Mouse (Mus musculus) embryonic facial prominence, embryonic 11.5 days (tissue): Measurements from ENCODE around the gene Srsf5. TPM values are rescaled to one million over a fixed set of nuclear protein-coding genes. Genes with fewer than 3 reads are reported as not detected.
"Not testable (repeated sequence)": the region's sequence is repeated elsewhere in the genome, so short reads cannot be mapped to it uniquely, and the experiment has no call there.

Experiments used
- ATAC-seq: fragments of 200-750 bp; cut with Nextera tagmentation; replicated peaks from 2 replicates; pipeline ENCODE4 v1.8.0; 2017; ENCODE audit warnings: low read depth; ENCODE audit not compliant: insufficient number of reproducible peaks, low FRiP score, low TSS enrichment
- DNase-seq: peaks from one replicate; pipeline ENCODE4 v3.0.0-alpha.2; 2015; ENCODE audit warnings: low spot score
- H3K27ac ChIP-seq: fragments of 300-500 bp; sonication (generic); replicated peaks from 2 replicates; pipeline ENCODE4 v1.5.1; 2014; ENCODE audit warnings: mild to moderate bottlenecking, low read depth, low read length, control low read depth
- H3K27me3 ChIP-seq: fragments of 300-500 bp; sonication (generic); 2 replicates; pipeline ENCODE4 v1.6.1; 2014; ENCODE audit warnings: mild to moderate bottlenecking, low read length, moderate library complexity, mixed read lengths; ENCODE audit not compliant: control insufficient read depth, insufficient read depth
- H3K36me3 ChIP-seq: fragments of 300-500 bp; sonication (generic); replicated peaks from 2 replicates; pipeline ENCODE4 v1.6.1; 2014; ENCODE audit warnings: low read depth, mild to moderate bottlenecking, low read length, moderate library complexity, mixed read lengths; ENCODE audit not compliant: control insufficient read depth, insufficient read depth
- H3K4me1 ChIP-seq: fragments of 300-500 bp; sonication (generic); 2 replicates; pipeline ENCODE4 v1.6.1; 2014; ENCODE audit warnings: low read length, mixed read lengths; ENCODE audit not compliant: control insufficient read depth, insufficient read depth
- H3K4me2 ChIP-seq: fragments of 300-500 bp; sonication (generic); 2 replicates; pipeline ENCODE4 v1.6.1; 2014; ENCODE audit warnings: low read depth, mild to moderate bottlenecking, control low read depth, low read length, moderate library complexity
- H3K4me3 ChIP-seq: fragments of 300-500 bp; sonication (generic); 2 replicates; pipeline ENCODE4 v1.5.1; 2014; ENCODE audit warnings: low read depth, low read length, control low read depth
- H3K9ac ChIP-seq: fragments of 300-500 bp; sonication (generic); replicated peaks from 2 replicates; pipeline ENCODE4 v1.6.1; 2014; ENCODE audit warnings: mild to moderate bottlenecking, control low read depth, low read length
- H3K9me3 ChIP-seq: fragments of 300-500 bp; sonication (generic); replicated peaks from 2 replicates; pipeline ENCODE4 v1.6.1; 2016; ENCODE audit warnings: mild to moderate bottlenecking, low read length, inconsistent platforms, mixed read lengths; ENCODE audit not compliant: control insufficient read depth
- whole genome bisulfite sequencing: fragments of 180-500 bp; shearing (Covaris S2); extraction: QIAGEN DNeasy Blood & Tissue Kit; methylation state at CpG from one replicate; pipeline ENCODE4 v1.1.7; 2014; 5-methylcytosine and 5-hydroxymethylcytosine counted together
- polyA plus RNA-seq: library from polyadenylated mRNA; unstranded; fragments of >200 nt; fragmentation: Nextera tagmentation; extraction: Ambion mirVana; gene quantifications from 2 replicates; pipeline ENCODE4 v1.2.1, GENCODE M21; 2014

Srsf5 gene
- polyA plus RNA-seq, 1 experiment from 2014 or later, result 458 TPM

DNA sequence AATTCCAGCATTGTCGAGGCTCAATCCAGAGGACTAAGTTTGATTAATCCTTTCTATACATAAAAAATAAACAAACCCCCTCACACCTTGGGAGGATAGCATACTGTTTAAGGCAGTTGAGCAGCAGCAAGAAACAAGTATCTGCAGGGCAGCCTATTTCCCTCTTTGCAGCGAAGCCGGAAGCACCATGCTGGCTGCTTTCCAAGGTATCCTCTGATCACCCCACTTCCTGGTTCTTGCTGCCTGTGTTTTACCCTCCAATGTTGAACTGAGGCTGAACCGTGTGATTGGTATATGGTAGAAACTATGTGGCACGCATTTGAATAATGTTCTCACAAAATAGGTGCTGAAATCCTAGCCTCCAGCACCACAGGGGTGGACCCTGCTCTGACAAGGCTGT lies 6.7 kb upstream of the Srsf5 start:
- Histone ChIP-seq H3K9me3 (no peaks in the 10 kb centered on the region), H3K4me3 (no peak overlapping the region), H3K36me3 (no peaks in the 10 kb centered on the region), H3K4me1 (no peaks in the 10 kb centered on the region), H3K27me3 (no peaks in the 10 kb centered on the region), H3K4me2 (no peak overlapping the region), H3K27ac (no peak overlapping the region), H3K9ac (no peak overlapping the region)
- WGBS, result 79% methylated on average over 5 of the region's 5 CpGs
- ATAC-seq (no peak), DNase-seq (no peak)

DNA sequence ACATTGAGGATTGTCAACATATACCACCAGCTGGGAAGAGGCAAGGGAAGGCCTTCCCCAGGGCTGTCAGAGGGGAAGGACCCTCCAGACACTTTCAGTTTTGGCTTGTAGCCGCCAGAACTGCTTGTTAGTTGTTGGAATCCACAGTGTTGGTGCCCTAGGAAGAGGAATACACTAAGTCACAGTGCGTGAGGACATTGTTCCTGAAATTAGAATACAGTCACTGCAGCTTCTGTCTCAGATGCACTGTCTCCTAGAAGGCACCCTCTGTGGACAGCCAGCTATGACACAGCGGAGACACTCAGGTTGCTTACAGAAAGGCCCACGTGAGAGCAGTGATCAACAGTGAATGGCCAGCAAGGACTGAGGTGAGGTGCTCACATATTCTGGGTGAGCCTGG lies 6.1 kb upstream of the Srsf5 start:
- Histone ChIP-seq H3K4me1 (no peaks in the 10 kb centered on the region), H3K9ac (no peak overlapping the region), H3K27ac (no peak overlapping the region), H3K9me3 (no peaks in the 10 kb centered on the region), H3K36me3 (no peaks in the 10 kb centered on the region), H3K4me3 (no peak overlapping the region), H3K4me2 (no peak overlapping the region), H3K27me3 (no peaks in the 10 kb centered on the region)
- 75% methylated on average over 4 of the region's 4 CpGs for WGBS
- DNase-seq (no peak), ATAC-seq (no peak)

DNA sequence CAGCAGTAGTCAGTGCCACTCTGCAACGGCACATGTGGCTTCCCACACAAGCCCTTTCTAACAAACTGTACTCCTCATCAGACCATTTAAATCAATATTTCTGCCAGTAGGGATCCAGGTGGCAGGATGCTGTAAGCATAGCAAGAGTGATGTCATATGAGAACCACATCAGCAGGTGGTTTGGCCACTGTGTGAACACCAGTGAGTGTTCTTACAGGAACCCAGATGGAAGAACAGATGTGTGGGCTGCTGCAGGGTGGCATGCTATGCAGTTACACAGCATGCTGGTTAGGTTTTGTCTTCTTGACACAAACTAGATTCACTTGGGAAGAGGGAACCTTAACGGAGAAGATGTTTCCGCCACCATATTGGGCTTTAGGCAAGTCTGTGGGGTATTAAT lies 3.4 kb upstream of the Srsf5 start:
- H3K9me3 ChIP-seq, result no peaks in the 10 kb centered on the region
- DNase-seq, result no peak

GRCm38 (mm10) chr12:80943395-80943794 lies 1.9 kb upstream of the Srsf5 start:
- no peaks in the 10 kb centered on the region for H3K4me1 ChIP-seq
- H3K36me3 ChIP-seq, result peaks cover 6% of the 10 kb centered on the region; the same call in 1 of the 2 replicates
- DNase-seq (no peak), ATAC-seq (no peak)
- no peak overlapping the region for H3K27ac ChIP-seq
- H3K9me3 ChIP-seq, result no peaks in the 10 kb centered on the region
- H3K9ac ChIP-seq, result no peak overlapping the region
- H3K4me2 ChIP-seq, result no peak overlapping the region
- no peak overlapping the region for H3K4me3 ChIP-seq
- no peaks in the 10 kb centered on the region for H3K27me3 ChIP-seq
- 80% methylated on average over 3 of the region's 3 CpGs for WGBS

More for the DNA sequence above, 3.4 kb upstream of the Srsf5 start:
- H3K9ac ChIP-seq, result no peak overlapping the region
- H3K4me1 ChIP-seq, result no peaks in the 10 kb centered on the region
- WGBS, result 90% methylated on average over 3 of the region's 3 CpGs
- ATAC-seq, result no peak
- H3K4me3 ChIP-seq, result no peak overlapping the region
- no peaks in the 10 kb centered on the region for H3K27me3 ChIP-seq
- no peak overlapping the region for H3K4me2 ChIP-seq
- no peak overlapping the region for H3K27ac ChIP-seq
- H3K36me3 ChIP-seq, result no peaks in the 10 kb centered on the region

- H3K4me3 ChIP-seq, result no peak overlapping the region
- no peak for ATAC-seq
- H3K27ac ChIP-seq, result no peak overlapping the region
- no peak overlapping the region for H3K4me2 ChIP-seq
- no peaks in the 10 kb centered on the region for H3K4me1 ChIP-seq
- H3K27me3 ChIP-seq, result no peaks in the 10 kb centered on the region
- peaks cover 10% of the 10 kb centered on the region for H3K36me3 ChIP-seq
- H3K9me3 ChIP-seq, result no peaks in the 10 kb centered on the region
- H3K9ac ChIP-seq, result no peak overlapping the region
- no peak for DNase-seq
- 94% methylated on average over 4 of the region's 4 CpGs for whole genome bisulfite sequencing
Measured at GRCm38 (mm10) chr12:80944204-80944603, 1.1 kb upstream of the Srsf5 start.

GRCm38 (mm10) chr12:80944963-80945333 lies 356 bp upstream of the Srsf5 start:
- H3K27ac ChIP-seq, H3K4me1 ChIP-seq, DNase-seq, H3K9ac ChIP-seq, H3K9me3 ChIP-seq, H3K27me3 ChIP-seq: not testable (repeated sequence)
- Histone ChIP-seq H3K4me2 (0 out of 2 replicates have a peak overlapping the region, but pooled peaks have one; percentile 2), H3K36me3 (peaks cover 10% of the 10 kb centered on the region), H3K4me3 (peak overlapping the region; percentile 99)
- WGBS, result 2% methylated on average over 9 of the region's 9 CpGs
- peak; percentile 41 for ATAC-seq

DNA sequence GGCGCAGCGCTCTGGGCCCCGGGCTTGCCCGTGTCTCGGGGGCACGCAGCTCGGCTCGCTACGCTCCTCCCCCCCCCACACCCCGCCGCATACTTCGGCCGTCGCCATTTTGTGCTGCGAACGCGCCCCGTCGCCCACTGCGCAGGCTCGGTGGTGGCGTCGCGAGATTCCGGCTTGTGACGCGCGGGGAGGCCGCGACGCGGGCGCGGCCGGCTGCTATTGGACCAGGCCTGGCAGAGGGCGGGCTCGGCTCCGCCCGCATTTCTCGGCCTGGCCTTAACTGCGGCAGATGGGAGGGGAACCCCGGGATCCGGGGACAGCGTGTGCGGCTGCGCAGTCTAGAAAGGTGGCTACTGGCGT lies 672 bp downstream of the Srsf5 start:
- H3K4me2 ChIP-seq, result peak overlapping the region; percentile 52
- H3K27me3 ChIP-seq, result no peaks in the 10 kb centered on the region
- ATAC-seq (peak; percentile 97), DNase-seq (peak; percentile 97)
- no peaks in the 10 kb centered on the region for H3K4me1 ChIP-seq
- H3K4me3 ChIP-seq, result peak overlapping the region; percentile 99
- peak overlapping the region; percentile 97 for H3K9ac ChIP-seq
- peak overlapping the region; percentile 92 for H3K27ac ChIP-seq
- H3K36me3 ChIP-seq, result peaks cover 10% of the 10 kb centered on the region
- 0% methylated on average over 46 of the region's 47 CpGs for WGBS
- H3K9me3 ChIP-seq, result no peaks in the 10 kb centered on the region

GRCm38 (mm10) chr12:80948202-80948601 lies 2.9 kb downstream of the Srsf5 start:
- 93% methylated on average over 18 of the region's 18 CpGs for WGBS
- no peak overlapping the region for H3K4me2 ChIP-seq
- DNase-seq, result no peak

More at GRCm38 (mm10) chr12:80948202-80948601, 2.9 kb downstream of the Srsf5 start:
- H3K27me3 ChIP-seq, result no peaks in the 10 kb centered on the region
- H3K27ac ChIP-seq, result no peak overlapping the region
- H3K4me3 ChIP-seq, result no peak overlapping the region
- peaks cover 10% of the 10 kb centered on the region for H3K36me3 ChIP-seq
- no peaks in the 10 kb centered on the region for H3K4me1 ChIP-seq
- no peak overlapping the region for H3K9ac ChIP-seq
- no peaks in the 10 kb centered on the region for H3K9me3 ChIP-seq
- no peak for ATAC-seq
